Mouse (Mus musculus): ENCODE data around the gene C1qbp.

The C1qbp gene

GRCm38 (mm10) chr11:70975193-70975592 lies 7.6 kb downstream of the C1qbp start:
- no peak for DNase-seq (ENCODE audit: inconsistent age in 2 of 2, low spot score in 1 of 2)

DNA sequence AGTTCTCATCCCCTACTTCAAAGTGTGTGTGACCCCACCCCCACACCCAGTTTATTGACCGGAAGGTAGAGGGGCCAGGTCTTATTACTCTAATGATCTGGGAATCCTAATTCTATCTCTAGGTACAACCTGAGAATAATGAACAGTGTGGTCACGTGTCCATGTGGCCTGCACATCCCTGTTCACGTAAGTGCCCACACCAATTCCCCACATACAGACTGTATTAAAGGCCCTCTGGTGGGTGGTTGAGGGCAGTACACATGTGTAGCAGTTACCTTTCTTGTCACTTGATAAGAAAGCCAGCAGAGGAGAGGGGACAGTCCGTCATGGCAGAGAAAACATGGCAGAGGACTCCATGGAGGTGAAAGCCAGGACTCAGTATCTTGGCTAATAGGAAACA lies 8.9 kb downstream of the C1qbp start:
- peak in 1 of 2 experiments; percentile 38 for DNase-seq (ENCODE audit: inconsistent age in 2 of 2, low spot score in 1 of 2)

GRCm38 (mm10) chr11:70972586-70972985 lies 10.2 kb downstream of the C1qbp start:
- DNase-seq (ENCODE audit: inconsistent age in 2 of 2, low spot score in 1 of 2) = no peak

GRCm38 (mm10) chr11:70970560-70971540 lies 12.0 kb downstream of the C1qbp start:
- no peak for DNase-seq (ENCODE audit: inconsistent age in 2 of 2, low spot score in 1 of 2)

- DNase-seq (ENCODE audit: inconsistent age in 2 of 2, low spot score in 1 of 2) = peak; percentile 94 to 97
Observed at GRCm38 (mm10) chr11:70969821-70970559, 12.8 kb downstream of the C1qbp start, which contains the start of the genes Nup88 and Rpain. TSS of gene Nup88 (minus strand) at chr11:70969973. TSS of gene Rpain (plus strand) at chr11:70970213.

- no peak for DNase-seq (ENCODE audit: inconsistent age in 2 of 2, low spot score in 1 of 2)
Observed at GRCm38 (mm10) chr11:70969271-70969794, 13.5 kb downstream of the C1qbp start.

DNA sequence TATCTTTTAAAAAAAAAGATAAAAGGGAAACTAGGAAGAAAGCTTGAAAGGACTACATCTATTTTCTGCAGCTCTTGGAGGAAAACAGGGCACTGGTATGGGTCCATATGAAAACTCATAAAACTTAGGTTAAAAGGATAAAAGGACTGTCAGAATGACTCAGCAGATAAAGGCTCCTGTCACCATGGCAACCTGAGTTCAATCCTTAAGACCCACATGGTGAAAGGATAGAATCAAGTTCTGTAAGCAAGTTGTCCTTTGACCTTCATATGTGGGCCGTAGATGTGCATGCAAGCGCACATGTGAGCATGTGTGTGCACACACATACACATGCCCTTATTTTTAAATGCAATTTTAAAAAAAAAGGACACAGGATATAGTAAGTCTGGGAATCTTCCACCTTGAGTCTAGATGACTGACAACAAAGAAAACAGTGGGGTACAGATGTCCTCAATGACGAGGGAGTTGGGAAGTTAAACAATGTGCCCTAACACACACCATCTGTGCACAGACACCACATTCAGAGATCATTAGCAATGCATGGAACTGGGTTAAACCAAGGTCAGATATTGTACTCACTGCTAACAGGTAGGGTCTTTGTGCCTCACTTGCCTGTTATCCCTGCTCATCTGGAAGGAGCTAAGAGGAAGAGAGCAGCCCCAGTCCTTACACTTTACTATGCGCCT lies 18.5 kb downstream of the C1qbp start:
- DNase-seq (ENCODE audit: inconsistent age in 2 of 2, low spot score in 1 of 2) = peak in 1 of 2 experiments; percentile 57

DNA sequence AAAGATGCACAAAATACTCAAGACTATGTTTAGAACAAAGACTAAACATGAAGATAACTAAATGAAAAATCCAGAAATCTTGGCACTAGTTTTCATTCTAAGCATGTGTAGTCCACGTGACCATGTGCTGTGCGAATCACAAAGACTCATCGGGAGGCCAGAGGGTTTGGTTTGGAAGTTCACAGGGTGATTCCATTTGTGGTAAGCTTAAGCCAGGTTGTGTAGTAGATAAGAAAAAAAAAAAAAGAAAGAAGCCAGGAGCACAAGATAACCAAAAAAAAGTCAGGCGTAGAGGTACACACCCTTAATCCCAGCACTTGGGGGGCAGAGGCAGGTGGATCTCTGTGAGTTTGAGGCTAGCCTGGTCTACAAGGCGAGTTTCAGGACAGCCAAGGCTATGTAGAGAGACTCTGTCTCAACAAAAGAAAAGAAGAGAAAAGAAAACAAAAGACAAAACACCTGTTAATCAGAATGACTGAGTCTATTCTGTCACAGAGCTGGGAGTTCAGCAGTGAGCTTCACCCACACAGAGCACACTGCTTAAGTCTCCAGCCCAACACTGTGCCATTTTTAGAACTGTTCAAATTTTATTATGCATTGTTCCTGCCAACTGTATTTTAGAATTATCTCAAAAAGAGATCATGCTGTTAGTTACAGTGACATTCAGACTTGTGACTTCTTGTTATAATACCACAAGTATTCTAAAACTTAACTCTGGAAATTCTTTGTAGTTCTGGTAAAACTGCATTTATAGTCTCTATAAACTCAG lies 21.9 kb downstream of the C1qbp start:
- DNase-seq (ENCODE audit: inconsistent age in 2 of 2, low spot score in 1 of 2) = no peak

GRCm38 (mm10) chr11:70954711-70955110 lies 28.1 kb downstream of the C1qbp start:
- DNase-seq (ENCODE audit: inconsistent age in 2 of 2, low spot score in 1 of 2) = no peak

- peak; percentile 42 to 80 for DNase-seq (ENCODE audit: inconsistent age in 2 of 2, low spot score in 1 of 2)
Observed at GRCm38 (mm10) chr11:70944935-70945817, 37.6 kb downstream of the C1qbp start.

- no peak for DNase-seq (ENCODE audit: inconsistent age in 2 of 2, low spot score in 1 of 2)
Observed at GRCm38 (mm10) chr11:70943651-70944050, 39.2 kb downstream of the C1qbp start.

DNA sequence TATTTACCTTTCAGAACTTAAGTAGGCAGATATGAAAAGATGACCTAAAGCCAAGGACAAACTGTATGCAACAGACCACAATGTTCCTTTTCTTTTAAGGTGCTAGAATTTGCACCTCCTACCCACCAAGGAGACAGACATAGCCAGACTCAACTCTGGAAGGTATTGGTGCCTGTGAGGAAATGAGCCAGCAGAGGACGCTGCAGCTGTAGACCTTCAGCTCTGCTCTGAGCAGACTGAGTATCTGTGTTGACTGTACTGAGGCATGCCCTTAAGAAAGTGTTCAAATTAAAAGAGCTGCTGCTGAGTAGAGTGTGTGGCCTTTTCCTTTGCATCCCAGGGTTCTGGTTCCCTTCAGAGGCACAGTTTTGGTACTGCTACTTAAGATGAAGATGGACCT lies 40.2 kb downstream of the C1qbp start:
- no peak for DNase-seq (ENCODE audit: inconsistent age in 2 of 2, low spot score in 1 of 2)

DNA sequence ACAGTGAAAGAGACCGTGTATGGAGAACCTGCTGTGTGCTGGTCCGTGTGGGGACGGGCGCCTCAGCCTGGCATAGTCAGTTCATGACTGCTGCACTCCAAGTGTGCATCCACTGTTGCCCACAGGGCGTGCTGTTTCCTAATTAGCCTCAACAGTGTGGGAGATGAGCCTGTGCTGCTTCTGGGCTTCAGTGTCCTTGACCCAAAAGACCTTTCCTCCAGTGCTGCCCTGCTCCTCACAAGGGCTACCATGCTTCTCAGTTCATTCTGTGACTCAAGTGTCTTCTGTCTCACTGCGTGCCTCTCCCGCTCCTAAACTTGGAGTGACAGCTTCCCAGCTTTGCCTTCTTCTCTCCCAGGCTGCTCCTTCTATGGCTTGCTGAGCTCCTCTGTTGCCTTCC lies 47.5 kb downstream of the C1qbp start:
- peak; percentile 43 to 62 for DNase-seq (ENCODE audit: inconsistent age in 2 of 2, low spot score in 1 of 2)

- DNase-seq (ENCODE audit: inconsistent age in 2 of 2, low spot score in 1 of 2) = no peak
Observed at GRCm38 (mm10) chr11:70931461-70931860, 51.4 kb downstream of the C1qbp start.
